Mouse (Mus musculus) yolk sac, embryonic 10.5 days (tissue): ENCODE measurements around the gene Treml2.
"Not testable (repeated sequence)": the region's sequence is repeated elsewhere in the genome, so short reads cannot be mapped to it uniquely, and the experiment has no call there.

Experiments
- DNase-seq: peaks from one replicate; pipeline ENCODE4 v3.0.0-alpha.2; 2017; ENCODE audit warnings: low spot score

The Treml2 gene

GRCm38 (mm10) chr17:48347287-48347686, 48.0 kb downstream of the Treml2 start:
- no peak for DNase-seq

- DNase-seq: no peak
Observed at GRCm38 (mm10) chr17:48350681-48351193, 51.4 kb downstream of the Treml2 start.

GRCm38 (mm10) chr17:48352976-48353375, 53.7 kb downstream of the Treml2 start:
- not testable (repeated sequence) for DNase-seq

- DNase-seq: no peak
Observed at GRCm38 (mm10) chr17:48355822-48356221, 56.5 kb downstream of the Treml2 start.

- no peak for DNase-seq
Observed at GRCm38 (mm10) chr17:48357892-48358291, 58.6 kb downstream of the Treml2 start.

GRCm38 (mm10) chr17:48359616-48360015, 60.3 kb downstream of the Treml2 start, which contains the start of gene Treml1:
Treml1 (plus strand) TSS chr17:48359916.
- DNase-seq: no peak

- DNase-seq: no peak
Observed at GRCm38 (mm10) chr17:48360462-48360861, 61.2 kb downstream of the Treml2 start.
